Mouse (Mus musculus): ENCODE measurements around the gene Cuedc1.

Cuedc1 gene

DNA sequence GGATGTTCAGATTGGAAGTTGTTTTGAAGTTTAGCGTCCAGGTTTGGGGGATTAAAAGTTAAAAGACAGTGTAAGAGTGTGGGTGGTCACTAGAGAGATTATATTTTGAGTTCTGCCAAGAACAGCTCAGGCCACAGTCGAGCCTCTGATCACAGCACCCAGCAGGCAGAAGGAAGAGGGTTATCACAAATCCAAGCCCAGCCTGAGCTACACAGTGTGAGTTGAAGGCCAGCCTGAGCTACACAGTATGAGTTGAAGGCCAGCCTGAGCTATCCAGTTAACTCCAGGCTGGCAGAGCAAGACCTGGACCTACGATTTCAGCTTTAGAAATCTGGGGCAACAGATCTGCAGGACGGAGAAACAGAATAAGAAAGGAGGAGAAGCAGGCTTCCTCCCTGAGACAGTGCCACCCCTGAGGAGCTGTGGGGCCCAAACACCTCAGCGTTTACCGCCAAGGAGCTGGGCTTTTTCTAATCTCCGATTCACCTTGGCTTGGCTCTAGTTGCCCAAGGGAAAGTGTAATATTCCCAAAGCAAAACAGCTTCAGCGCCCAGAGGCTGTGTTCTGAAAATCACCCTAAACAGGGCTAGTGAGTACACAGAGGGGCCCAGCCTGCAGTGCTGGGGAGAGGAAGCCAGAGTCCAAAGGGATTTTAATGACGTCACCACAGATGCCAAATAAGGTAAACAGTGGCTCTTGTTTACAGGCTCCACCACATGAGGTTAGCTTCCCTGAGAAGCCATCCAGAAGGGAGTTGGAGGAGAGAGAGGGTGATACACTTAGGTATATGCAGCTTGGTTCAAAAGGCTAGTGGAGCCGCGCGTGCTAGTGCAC lies 143.8 kb downstream of the Cuedc1 start:
- no peak for DNase-seq (ENCODE audit: low spot score)
